Mouse (Mus musculus) brain, embryonic 14.5 days (tissue): ENCODE results near the gene Gsdme.

ENCODE experiments used
- CTCF ChIP-seq: fragments of 200-500 bp; IDR thresholded peaks from 2 replicates; pipeline ENCODE4 v1.5.1; 2012; ENCODE audit warnings: inconsistent platforms, mild to moderate bottlenecking, moderate library complexity, borderline replicate concordance; ENCODE audit not compliant: insufficient read depth, insufficient read length; ENCODE audit errors: extremely low read depth
- POLR2A ChIP-seq: fragments of 200-500 bp; IDR thresholded peaks from 2 replicates; pipeline ENCODE4 v1.6.1; 2012; ENCODE audit warnings: mild to moderate bottlenecking, inconsistent platforms, borderline replicate concordance; ENCODE audit not compliant: poor library complexity, insufficient read depth, insufficient read length, severe bottlenecking; ENCODE audit errors: extremely low read depth

DNA sequence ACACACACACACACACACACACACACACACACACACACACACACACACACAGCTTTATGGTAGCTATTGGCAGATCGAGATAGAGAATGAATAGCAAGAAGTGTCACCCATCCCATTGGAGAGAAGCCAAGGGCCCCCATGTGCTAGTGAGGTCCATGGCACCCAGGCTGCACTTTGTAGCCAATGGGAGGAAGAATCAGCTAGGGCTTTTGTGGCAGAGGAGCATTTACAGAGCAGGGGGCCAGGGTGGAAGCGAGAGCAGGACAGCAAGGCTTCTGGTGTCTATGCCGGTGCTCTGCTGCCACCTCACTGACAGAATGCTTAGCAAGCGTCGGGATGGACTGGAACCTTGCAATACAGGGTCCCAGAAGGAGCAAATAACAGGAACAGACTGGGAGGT is 8.3 kb downstream of the Gsdme start:
- TF ChIP-seq CTCF (no peak), POLR2A (no peak)
